Mouse (Mus musculus): ENCODE results near the gene Srrm4.

GRCm38 (mm10) chr5:116563713-116564112, 27.9 kb downstream of the Srrm4 start:
- TF ChIP-seq ZNF384 (IDR thresholded peaks at IDR 0.05; ENCODE audit: low read depth, low read length) (no peak), ZC3H11A (IDR thresholded peaks at IDR 0.05; ENCODE audit: borderline replicate concordance, low read depth, low read length) (no peak), CHD2 (IDR thresholded peaks at IDR 0.05; ENCODE audit: low read depth, low read length) (no peak), MAFK (IDR thresholded peaks at IDR 0.05; ENCODE audit: insufficient read depth, low read depth, low read length) (no peak), HCFC1 (IDR thresholded peaks at IDR 0.05; ENCODE audit: borderline replicate concordance, insufficient read depth, low read length) (no peak)
